Mouse (Mus musculus): Measurements from ENCODE around the gene Myct1. TPM values are rescaled to one million over a fixed set of nuclear protein-coding genes. Genes with fewer than 3 reads are reported as not detected.

The Myct1 gene
- total and polyA plus RNA-seq, 2 experiments from 2014 or later: 5.3 to 8.9 TPM

- no peak for TF ChIP-seq CTCF (IDR thresholded peaks at IDR 0.05; ENCODE audit: low read depth)
- no peak for TF ChIP-seq EP300 (IDR thresholded peaks at IDR 0.05; ENCODE audit: low read depth)
- Histone ChIP-seq H3K27ac (ENCODE audit: low read depth) (no peak overlapping the region), H3K9ac (replicated peaks; ENCODE audit: low read depth, low read length) (no peak overlapping the region), H3K4me1 (ENCODE audit: control insufficient read depth, insufficient read depth) (no peaks in the 10 kb centered on the region), H3K27me3 (ENCODE audit: control insufficient read depth, insufficient read depth, low read length) (no peaks in the 10 kb centered on the region), H3K36me3 (replicated peaks; ENCODE audit: control insufficient read depth, insufficient read depth, low read length) (no peaks in the 10 kb centered on the region), H3K4me2 (ENCODE audit: low read depth, low read length) (no peak overlapping the region), H3K4me3 (ENCODE audit: low read depth, low read length) (no peak overlapping the region), H3K9me3 (replicated peaks; ENCODE audit: control insufficient read depth, low read length) (no peaks in the 10 kb centered on the region)
- DNase-seq (ENCODE audit: low spot score): no peak
- WGBS: 81% methylated on average over 4 of the region's 4 CpGs
- no peak for ATAC-seq (ENCODE audit: insufficient read depth, low read depth)
Measured at GRCm38 (mm10) chr10:5561706-5562105, 31.9 kb upstream of the Myct1 start.

- Histone ChIP-seq H3K27ac (ENCODE audit: low read depth) (no peak overlapping the region), H3K4me1 (ENCODE audit: control insufficient read depth, insufficient read depth) (no peaks in the 10 kb centered on the region), H3K9ac (replicated peaks; ENCODE audit: low read depth, low read length) (no peak overlapping the region), H3K9me3 (replicated peaks; ENCODE audit: control insufficient read depth, low read length) (no peaks in the 10 kb centered on the region), H3K4me2 (ENCODE audit: low read depth, low read length) (no peak overlapping the region), H3K36me3 (replicated peaks; ENCODE audit: control insufficient read depth, insufficient read depth, low read length) (no peaks in the 10 kb centered on the region), H3K4me3 (ENCODE audit: low read depth, low read length) (no peak overlapping the region), H3K27me3 (ENCODE audit: control insufficient read depth, insufficient read depth, low read length) (no peaks in the 10 kb centered on the region)
- WGBS: 85% methylated on average over 4 of the region's 4 CpGs
- DNase-seq (ENCODE audit: low spot score) (no peak), ATAC-seq (ENCODE audit: insufficient read depth, low read depth) (no peak)
- TF ChIP-seq CTCF (IDR thresholded peaks at IDR 0.05; ENCODE audit: low read depth): no peak
- no peak for TF ChIP-seq EP300 (IDR thresholded peaks at IDR 0.05; ENCODE audit: low read depth)
Measured at GRCm38 (mm10) chr10:5568991-5569390, 24.6 kb upstream of the Myct1 start.

DNA sequence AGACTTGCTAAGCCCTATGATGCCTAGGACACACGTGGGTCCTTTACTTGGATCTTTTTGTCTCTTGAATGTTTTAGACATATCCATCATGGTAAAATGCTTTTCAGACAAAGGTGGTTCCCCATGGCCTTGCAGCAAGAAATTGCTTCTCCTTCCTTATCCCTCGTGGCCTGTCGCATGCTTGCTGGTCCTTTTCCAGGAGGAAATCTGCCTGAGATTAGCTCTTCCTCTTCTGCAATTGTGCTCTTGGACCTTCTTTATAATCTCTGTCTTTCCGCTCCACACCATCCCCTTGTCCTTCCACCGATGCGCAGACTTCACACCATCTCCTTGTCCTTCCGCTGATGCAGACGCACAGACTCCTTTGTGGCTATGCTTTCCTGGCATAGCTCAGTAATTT, 23.5 kb upstream of the Myct1 start:
- no peak for DNase-seq (ENCODE audit: low spot score)
- TF ChIP-seq EP300 (IDR thresholded peaks at IDR 0.05; ENCODE audit: low read depth) (no peak), CTCF (IDR thresholded peaks at IDR 0.05; ENCODE audit: low read depth) (no peak)
- Histone ChIP-seq H3K27me3 (ENCODE audit: control insufficient read depth, insufficient read depth, low read length) (no peaks in the 10 kb centered on the region), H3K9me3 (replicated peaks; ENCODE audit: control insufficient read depth, low read length) (0 out of 2 replicates have a peak, but pooled peaks cover 5% of the 10 kb centered on the region), H3K36me3 (replicated peaks; ENCODE audit: control insufficient read depth, insufficient read depth, low read length) (no peaks in the 10 kb centered on the region), H3K4me2 (ENCODE audit: low read depth, low read length) (no peak overlapping the region), H3K27ac (ENCODE audit: low read depth) (no peak overlapping the region), H3K4me3 (ENCODE audit: low read depth, low read length) (no peak overlapping the region), H3K9ac (replicated peaks; ENCODE audit: low read depth, low read length) (no peak overlapping the region), H3K4me1 (ENCODE audit: control insufficient read depth, insufficient read depth) (no peaks in the 10 kb centered on the region)
- ATAC-seq (ENCODE audit: insufficient read depth, low read depth): no peak
- 61% methylated on average over 8 of the region's 8 CpGs for WGBS

DNA sequence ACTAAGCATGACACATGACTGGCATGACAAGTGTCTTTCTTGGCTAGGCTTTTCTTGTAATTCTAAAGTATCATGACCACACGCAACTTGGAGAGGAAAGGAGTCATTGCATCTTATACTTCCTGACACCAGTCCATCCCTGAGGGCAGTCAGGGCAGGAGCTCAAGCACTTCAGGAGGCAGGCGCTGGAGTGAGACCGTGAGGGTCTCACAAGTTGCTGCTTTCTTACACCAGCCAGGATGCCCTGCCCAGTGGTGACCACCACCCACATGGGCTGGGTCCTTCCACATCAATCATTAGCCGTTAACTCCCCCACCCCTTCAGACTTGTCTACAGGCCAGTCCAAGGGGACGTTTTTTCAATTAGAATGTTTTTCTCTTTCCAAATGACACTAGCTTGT, 22.2 kb upstream of the Myct1 start:
- WGBS: 62% methylated on average over 5 of the region's 5 CpGs
- no peak overlapping the region for H3K27ac ChIP-seq (ENCODE audit: low read depth)
- H3K9ac ChIP-seq (replicated peaks; ENCODE audit: low read depth, low read length): no peak overlapping the region
- no peak for DNase-seq (ENCODE audit: low spot score)
- no peaks in the 10 kb centered on the region for H3K27me3 ChIP-seq (ENCODE audit: control insufficient read depth, insufficient read depth, low read length)
- no peaks in the 10 kb centered on the region for H3K4me1 ChIP-seq (ENCODE audit: control insufficient read depth, insufficient read depth)
- H3K9me3 ChIP-seq (replicated peaks; ENCODE audit: control insufficient read depth, low read length): 0 out of 2 replicates have a peak, but pooled peaks cover 5% of the 10 kb centered on the region
- ATAC-seq (ENCODE audit: insufficient read depth, low read depth): no peak
- no peak for TF ChIP-seq CTCF (IDR thresholded peaks at IDR 0.05; ENCODE audit: low read depth)
- TF ChIP-seq EP300 (IDR thresholded peaks at IDR 0.05; ENCODE audit: low read depth): no peak
- H3K4me2 ChIP-seq (ENCODE audit: low read depth, low read length): no peak overlapping the region
- no peak overlapping the region for H3K4me3 ChIP-seq (ENCODE audit: low read depth, low read length)
- no peaks in the 10 kb centered on the region for H3K36me3 ChIP-seq (replicated peaks; ENCODE audit: control insufficient read depth, insufficient read depth, low read length)

DNA sequence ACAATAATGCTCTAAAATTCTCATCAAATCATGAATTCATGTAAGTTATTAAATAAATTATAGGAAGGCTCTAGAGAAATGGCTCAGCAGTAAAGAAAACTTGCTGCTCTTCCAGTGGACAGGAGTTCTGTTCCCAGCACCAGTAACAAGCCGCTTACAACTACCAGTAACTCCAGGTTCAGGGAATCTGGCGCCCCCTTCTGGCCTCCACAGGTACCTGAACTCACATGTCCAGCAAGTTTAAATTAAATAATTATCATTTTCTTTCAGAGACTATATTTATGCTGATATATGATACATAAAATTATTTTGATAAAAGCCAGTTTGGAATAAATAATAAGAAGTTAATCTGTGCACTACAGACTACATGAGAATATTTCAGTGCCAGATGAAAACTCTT, 20.2 kb upstream of the Myct1 start:
- H3K4me2 ChIP-seq (ENCODE audit: low read depth, low read length): no peak overlapping the region
- no peaks in the 10 kb centered on the region for H3K36me3 ChIP-seq (replicated peaks; ENCODE audit: control insufficient read depth, insufficient read depth, low read length)
- H3K4me1 ChIP-seq (ENCODE audit: control insufficient read depth, insufficient read depth): no peaks in the 10 kb centered on the region
- H3K9ac ChIP-seq (replicated peaks; ENCODE audit: low read depth, low read length): no peak overlapping the region
- DNase-seq (ENCODE audit: low spot score) (no peak), ATAC-seq (ENCODE audit: insufficient read depth, low read depth) (no peak)
- TF ChIP-seq EP300 (IDR thresholded peaks at IDR 0.05; ENCODE audit: low read depth): no peak
- no peak for TF ChIP-seq CTCF (IDR thresholded peaks at IDR 0.05; ENCODE audit: low read depth)
- WGBS: 62% methylated on average over 2 of the region's 2 CpGs
- H3K27ac ChIP-seq (ENCODE audit: low read depth): no peak overlapping the region
- no peak overlapping the region for H3K4me3 ChIP-seq (ENCODE audit: low read depth, low read length)
- 0 out of 2 replicates have a peak, but pooled peaks cover 5% of the 10 kb centered on the region for H3K9me3 ChIP-seq (replicated peaks; ENCODE audit: control insufficient read depth, low read length)
- H3K27me3 ChIP-seq (ENCODE audit: control insufficient read depth, insufficient read depth, low read length): no peaks in the 10 kb centered on the region

GRCm38 (mm10) chr10:5591061-5591460, 2.5 kb upstream of the Myct1 start:
- 79% methylated on average over 2 of the region's 2 CpGs for WGBS
- Histone ChIP-seq H3K4me1 (ENCODE audit: control insufficient read depth, insufficient read depth) (no peaks in the 10 kb centered on the region), H3K9ac (replicated peaks; ENCODE audit: low read depth, low read length) (no peak overlapping the region), H3K36me3 (replicated peaks; ENCODE audit: control insufficient read depth, insufficient read depth, low read length) (no peaks in the 10 kb centered on the region), H3K4me3 (ENCODE audit: low read depth, low read length) (no peak overlapping the region), H3K27ac (ENCODE audit: low read depth) (peak overlapping the region; percentile 80), H3K4me2 (ENCODE audit: low read depth, low read length) (no peak overlapping the region; the same call in 1 of the 2 replicates), H3K27me3 (ENCODE audit: control insufficient read depth, insufficient read depth, low read length) (no peaks in the 10 kb centered on the region), H3K9me3 (replicated peaks; ENCODE audit: control insufficient read depth, low read length) (no peaks in the 10 kb centered on the region)
- no peak for TF ChIP-seq CTCF (IDR thresholded peaks at IDR 0.05; ENCODE audit: low read depth)
- TF ChIP-seq EP300 (IDR thresholded peaks at IDR 0.05; ENCODE audit: low read depth): no peak
- ATAC-seq (ENCODE audit: insufficient read depth, low read depth) (no peak), DNase-seq (ENCODE audit: low spot score) (no peak)
